Mouse (Mus musculus): Measurements from ENCODE around the gene Stoml1. TPM values are rescaled to one million over a fixed set of nuclear protein-coding genes. Genes with fewer than 3 reads are reported as not detected.

The Stoml1 gene
- polyA plus RNA-seq, 1 experiment from 2014 or later, result 71.6 TPM

DNA sequence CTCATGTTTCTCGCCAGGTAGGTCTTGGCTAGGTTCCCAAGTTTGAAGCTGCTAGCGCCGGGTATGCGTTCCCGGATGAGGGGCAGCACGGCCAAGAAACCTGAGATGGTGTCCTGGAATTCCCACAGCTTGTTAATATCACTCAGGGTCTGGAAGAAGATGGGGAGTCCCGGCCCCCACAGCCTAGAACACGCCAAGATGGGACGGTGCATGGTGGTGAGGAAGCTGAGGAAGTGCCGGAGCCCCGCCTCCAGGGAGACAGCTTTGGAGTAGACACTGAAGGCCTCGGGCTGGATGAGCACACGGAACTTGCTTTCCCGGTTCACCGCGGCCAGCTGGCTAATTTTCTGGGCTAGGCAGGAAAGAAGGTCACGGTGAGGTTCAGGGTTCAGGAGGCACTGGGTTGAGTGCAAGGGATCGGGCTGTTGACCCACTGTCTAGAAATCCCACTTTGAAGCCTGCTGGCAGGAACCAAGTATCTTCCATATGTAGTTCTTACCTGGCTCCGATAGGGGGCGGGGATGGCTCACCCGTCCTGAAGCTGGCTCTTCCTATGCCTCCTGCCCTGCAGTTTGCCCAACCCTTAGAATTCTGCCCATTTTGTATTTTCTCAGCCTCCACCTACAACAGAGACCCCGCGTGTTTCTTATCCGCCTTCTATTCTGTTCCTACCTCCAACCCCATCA, 32.6 kb upstream of the Stoml1 start:
- H3K9me3 ChIP-seq (replicated peaks), result no peaks in the 10 kb centered on the region
- H3K9ac ChIP-seq, result no peak overlapping the region
- peaks cover 10% of the 10 kb centered on the region for H3K36me3 ChIP-seq (ENCODE audit: poor library complexity, severe bottlenecking)
- no peak overlapping the region for H3K4me3 ChIP-seq
- H3K27ac ChIP-seq, result no peak overlapping the region
- 70% methylated on average over 24 of the region's 24 CpGs for WGBS
- no peak overlapping the region for H3K4me2 ChIP-seq
- no peak for ATAC-seq
- peaks cover 9% of the 10 kb centered on the region for H3K4me1 ChIP-seq
- H3K27me3 ChIP-seq, result no peaks in the 10 kb centered on the region

GRCm38 (mm10) chr9:58224356-58224755, 28.6 kb upstream of the Stoml1 start:
- no peaks in the 10 kb centered on the region for H3K9me3 ChIP-seq (replicated peaks)
- H3K9ac ChIP-seq, result no peak overlapping the region
- WGBS, result 93% methylated on average over 2 of the region's 2 CpGs
- H3K4me2 ChIP-seq, result no peak overlapping the region
- ATAC-seq, result no peak
- H3K27me3 ChIP-seq, result no peaks in the 10 kb centered on the region
- no peak overlapping the region for H3K27ac ChIP-seq
- H3K4me3 ChIP-seq, result no peak overlapping the region
- H3K36me3 ChIP-seq (ENCODE audit: poor library complexity, severe bottlenecking), result peaks cover 31% of the 10 kb centered on the region
- no peaks in the 10 kb centered on the region for H3K4me1 ChIP-seq

DNA sequence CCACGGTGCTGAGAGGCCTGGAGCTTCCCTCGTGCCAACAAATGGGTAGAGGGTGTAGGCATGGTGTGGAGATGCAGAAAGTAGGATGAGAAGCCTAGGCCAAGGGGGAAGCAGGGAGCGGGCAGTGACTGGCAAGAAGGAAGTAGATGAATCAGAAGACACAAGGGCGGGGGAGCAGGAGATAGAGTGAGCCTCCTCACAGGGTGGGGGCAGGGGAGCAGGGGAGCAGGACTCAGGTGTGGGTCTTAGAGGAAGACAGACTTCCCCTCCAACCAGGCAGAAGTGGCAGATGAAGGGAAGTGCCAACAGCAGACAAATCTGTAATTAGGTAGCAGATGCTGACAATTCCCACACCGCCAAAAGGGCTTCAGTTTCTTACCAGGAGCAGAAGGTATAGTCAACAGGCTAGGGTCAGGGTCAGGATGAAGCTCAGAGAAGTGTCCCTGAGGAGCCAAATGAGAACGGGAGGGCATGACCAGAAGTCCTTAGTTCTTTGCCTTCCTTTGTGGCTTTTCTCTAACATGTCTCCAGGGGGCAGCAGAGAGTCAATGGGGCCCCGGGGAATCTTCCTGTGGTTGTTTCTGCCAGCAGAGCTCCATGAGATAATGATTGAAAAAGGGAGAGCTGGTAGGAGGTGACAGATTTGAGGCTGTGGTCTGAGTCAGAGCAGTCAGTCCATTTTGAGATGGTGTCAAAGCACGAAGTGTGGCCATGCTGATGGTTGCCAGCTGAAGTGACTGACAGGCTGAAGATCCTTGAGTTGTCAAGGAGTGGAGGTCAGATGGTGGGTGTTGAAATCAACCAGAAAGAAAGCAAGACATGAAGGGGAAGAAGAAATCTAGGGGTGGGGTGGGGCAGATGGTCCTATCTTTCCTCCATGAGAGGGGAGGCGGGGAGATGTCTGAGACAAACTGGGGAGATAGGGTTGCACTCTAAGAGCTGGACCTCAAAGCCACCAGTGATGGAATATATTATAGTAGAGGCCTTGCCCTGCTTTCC, 26.8 kb upstream of the Stoml1 start:
- WGBS, result 69% methylated on average over 9 of the region's 9 CpGs
- Histone ChIP-seq H3K4me1 (no peaks in the 10 kb centered on the region), H3K4me3 (no peak overlapping the region), H3K9me3 (replicated peaks) (no peaks in the 10 kb centered on the region), H3K27ac (no peak overlapping the region), H3K4me2 (no peak overlapping the region), H3K9ac (no peak overlapping the region), H3K27me3 (no peaks in the 10 kb centered on the region), H3K36me3 (ENCODE audit: poor library complexity, severe bottlenecking) (peaks cover 39% of the 10 kb centered on the region)
- ATAC-seq, result no peak

GRCm38 (mm10) chr9:58228777-58229466, 24.0 kb upstream of the Stoml1 start:
- H3K27me3 ChIP-seq, result no peaks in the 10 kb centered on the region
- no peak overlapping the region for H3K27ac ChIP-seq
- no peak overlapping the region for H3K4me3 ChIP-seq
- no peaks in the 10 kb centered on the region for H3K9me3 ChIP-seq (replicated peaks)
- H3K4me2 ChIP-seq, result no peak overlapping the region
- H3K36me3 ChIP-seq (ENCODE audit: poor library complexity, severe bottlenecking), result peaks cover 46% of the 10 kb centered on the region
- no peak for ATAC-seq
- H3K9ac ChIP-seq, result no peak overlapping the region
- WGBS, result 95% methylated on average over 9 of the region's 9 CpGs
- H3K4me1 ChIP-seq, result no peaks in the 10 kb centered on the region

- no peak overlapping the region for H3K27ac ChIP-seq
These were observed 21.2 kb upstream of the Stoml1 start for GRCm38 (mm10) chr9:58231746-58232145.

DNA sequence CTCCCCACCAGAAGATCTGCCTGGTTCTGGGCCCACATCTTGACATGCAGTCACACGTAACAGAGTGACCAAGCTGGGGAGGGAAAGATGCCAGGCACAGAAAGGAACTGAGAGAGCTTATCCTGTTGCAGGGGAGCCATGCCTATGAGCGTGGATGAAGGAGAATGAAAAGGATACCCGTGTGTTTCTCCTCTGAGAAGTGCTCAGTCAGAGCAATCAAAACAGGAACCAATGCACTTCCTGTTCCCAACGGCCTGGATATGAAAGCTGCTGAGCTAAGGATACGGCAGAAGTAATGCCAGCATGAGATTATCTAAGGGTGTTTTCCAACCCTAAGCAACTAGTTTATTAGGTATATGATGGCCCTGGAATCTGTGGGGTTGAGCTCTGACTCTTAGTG, 20.6 kb upstream of the Stoml1 start:
- H3K27me3 ChIP-seq, result no peaks in the 10 kb centered on the region
- H3K9me3 ChIP-seq (replicated peaks), result no peaks in the 10 kb centered on the region
- H3K36me3 ChIP-seq (ENCODE audit: poor library complexity, severe bottlenecking), result peaks cover 53% of the 10 kb centered on the region
- H3K4me2 ChIP-seq, result no peak overlapping the region
- ATAC-seq, result no peak
- WGBS, result 82% methylated on average over 5 of the region's 5 CpGs
- H3K9ac ChIP-seq, result no peak overlapping the region
- H3K27ac ChIP-seq, result no peak overlapping the region
- H3K4me3 ChIP-seq, result no peak overlapping the region
- H3K4me1 ChIP-seq, result no peaks in the 10 kb centered on the region

More at GRCm38 (mm10) chr9:58231746-58232145, 21.2 kb upstream of the Stoml1 start:
- H3K4me2 ChIP-seq, result no peak overlapping the region
- no peak overlapping the region for H3K4me3 ChIP-seq
- H3K9me3 ChIP-seq (replicated peaks), result no peaks in the 10 kb centered on the region
- no peak for ATAC-seq
- no peaks in the 10 kb centered on the region for H3K27me3 ChIP-seq
- 86% methylated on average over 6 of the region's 6 CpGs for WGBS
- H3K9ac ChIP-seq, result no peak overlapping the region
- H3K36me3 ChIP-seq (ENCODE audit: poor library complexity, severe bottlenecking), result peaks cover 54% of the 10 kb centered on the region
- H3K4me1 ChIP-seq, result no peaks in the 10 kb centered on the region

- H3K4me1 ChIP-seq, result no peaks in the 10 kb centered on the region
- peaks cover 31% of the 10 kb centered on the region for H3K36me3 ChIP-seq (ENCODE audit: poor library complexity, severe bottlenecking)
- no peaks in the 10 kb centered on the region for H3K27me3 ChIP-seq
- whole genome bisulfite sequencing, result 98% methylated on average over 28 of the region's 28 CpGs
- no peak overlapping the region for H3K27ac ChIP-seq
- no peak for ATAC-seq
- H3K4me3 ChIP-seq, result no peak overlapping the region
- H3K9ac ChIP-seq, result no peak overlapping the region
- H3K9me3 ChIP-seq (replicated peaks), result no peaks in the 10 kb centered on the region
- no peak overlapping the region for H3K4me2 ChIP-seq
These were observed 18.4 kb upstream of the Stoml1 start for GRCm38 (mm10) chr9:58234502-58235015.

DNA sequence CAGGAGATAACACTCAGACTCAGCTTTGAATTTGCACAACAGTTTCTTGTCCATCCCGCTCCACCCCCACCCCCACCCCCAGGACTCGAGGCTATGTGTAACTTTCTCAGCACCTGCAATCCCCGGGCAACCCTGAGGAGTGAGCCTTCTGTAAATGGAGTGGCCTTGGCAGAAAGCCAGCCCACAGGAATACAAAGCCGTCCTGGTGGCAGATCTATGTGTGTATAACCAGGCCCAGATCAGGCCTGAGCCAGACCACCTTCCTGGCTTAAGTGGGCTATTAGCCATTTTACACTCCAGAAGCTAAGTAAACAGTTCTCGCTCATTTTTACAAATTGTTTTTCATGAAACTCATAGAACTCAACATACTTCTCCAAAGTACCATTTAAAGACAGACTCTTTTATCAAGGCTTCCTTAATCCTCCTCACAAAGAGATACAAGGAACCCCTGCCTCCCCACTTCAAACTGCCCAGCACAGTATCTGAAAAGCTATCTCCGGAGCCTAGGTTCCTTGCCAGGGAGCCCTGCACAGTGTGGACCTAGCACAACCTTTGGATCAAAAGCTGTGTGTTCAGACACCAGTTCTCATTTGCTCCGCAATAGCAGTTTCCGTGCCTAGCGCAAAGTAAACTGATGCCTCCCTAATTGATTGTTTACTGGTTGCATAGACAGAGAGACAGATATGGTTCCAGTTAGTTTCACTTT, 11.0 kb upstream of the Stoml1 start:
- Histone ChIP-seq H3K4me1 (peaks cover 23% of the 10 kb centered on the region), H3K27me3 (no peaks in the 10 kb centered on the region), H3K4me2 (no peak overlapping the region), H3K27ac (peak overlapping the region; percentile 68), H3K9ac (0 out of 2 replicates have a peak overlapping the region, but pooled peaks have one; percentile 21), H3K36me3 (ENCODE audit: poor library complexity, severe bottlenecking) (no peaks in the 10 kb centered on the region), H3K4me3 (no peak overlapping the region), H3K9me3 (replicated peaks) (no peaks in the 10 kb centered on the region)
- WGBS, result 34% methylated on average over 9 of the region's 9 CpGs
- ATAC-seq, result peak; percentile 62; the same call in 1 of the 2 replicates

DNA sequence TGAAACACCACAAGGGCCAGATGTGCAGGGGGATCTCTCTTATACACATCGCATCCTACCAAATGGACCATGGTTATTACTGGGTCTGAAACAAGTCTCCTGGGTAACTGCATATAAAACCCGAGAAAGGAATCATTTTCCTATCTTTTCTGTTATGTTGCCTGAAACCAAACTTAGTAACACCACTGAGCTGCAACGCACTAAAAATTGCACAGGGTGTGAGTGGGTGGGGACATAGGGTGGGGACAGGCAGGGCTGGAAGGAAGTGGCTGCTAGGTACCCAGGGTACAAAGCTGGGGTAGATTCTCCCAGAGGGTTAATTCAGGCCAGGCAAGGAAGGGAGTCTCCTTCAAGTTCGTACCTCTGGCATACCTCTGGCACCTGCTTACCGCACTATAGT, 10.3 kb upstream of the Stoml1 start:
- no peak overlapping the region for H3K4me3 ChIP-seq
- no peak overlapping the region for H3K27ac ChIP-seq
- 93% methylated on average over 5 of the region's 5 CpGs for WGBS
- no peaks in the 10 kb centered on the region for H3K9me3 ChIP-seq (replicated peaks)
- peaks cover 30% of the 10 kb centered on the region for H3K4me1 ChIP-seq
- no peak for ATAC-seq
- no peaks in the 10 kb centered on the region for H3K36me3 ChIP-seq (ENCODE audit: poor library complexity, severe bottlenecking)
- no peak overlapping the region for H3K9ac ChIP-seq
- no peaks in the 10 kb centered on the region for H3K27me3 ChIP-seq
- no peak overlapping the region for H3K4me2 ChIP-seq

DNA sequence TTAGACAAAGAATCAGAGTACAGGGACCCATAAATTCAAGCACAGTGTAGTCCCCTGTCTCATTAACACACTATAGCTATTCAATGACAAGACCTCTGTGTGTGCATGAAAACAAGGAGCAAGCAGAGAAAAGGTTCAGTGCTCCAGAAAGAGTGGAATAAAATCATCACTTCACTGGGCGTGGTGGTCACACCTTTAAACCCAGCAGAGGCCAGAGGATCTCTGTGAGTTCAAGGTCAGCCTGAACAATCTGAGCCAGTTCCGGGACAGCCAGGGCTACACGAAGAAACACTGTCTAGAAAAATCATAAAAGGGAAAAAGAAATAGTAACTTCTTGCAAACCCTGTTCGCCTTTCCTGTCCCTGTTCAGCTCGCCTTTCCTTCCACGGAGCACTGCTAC, 9.3 kb upstream of the Stoml1 start:
- H3K36me3 ChIP-seq (ENCODE audit: poor library complexity, severe bottlenecking), result no peaks in the 10 kb centered on the region
- H3K4me2 ChIP-seq, result no peak overlapping the region
- H3K4me1 ChIP-seq, result peaks cover 36% of the 10 kb centered on the region
- H3K27ac ChIP-seq, result no peak overlapping the region
- H3K9me3 ChIP-seq (replicated peaks), result no peaks in the 10 kb centered on the region
- no peaks in the 10 kb centered on the region for H3K27me3 ChIP-seq
- H3K4me3 ChIP-seq, result no peak overlapping the region
- 95% methylated on average over 6 of the region's 6 CpGs for WGBS
- no peak overlapping the region for H3K9ac ChIP-seq
- no peak for ATAC-seq

GRCm38 (mm10) chr9:58246083-58246591, 6.8 kb upstream of the Stoml1 start:
- ATAC-seq, result no peak

More at GRCm38 (mm10) chr9:58246083-58246591, 6.8 kb upstream of the Stoml1 start:
- H3K4me2 ChIP-seq, result no peak overlapping the region
- H3K27ac ChIP-seq, result no peak overlapping the region
- no peak overlapping the region for H3K9ac ChIP-seq
- H3K4me1 ChIP-seq, result peaks cover 51% of the 10 kb centered on the region
- no peaks in the 10 kb centered on the region for H3K27me3 ChIP-seq
- H3K36me3 ChIP-seq (ENCODE audit: poor library complexity, severe bottlenecking), result no peaks in the 10 kb centered on the region
- H3K9me3 ChIP-seq (replicated peaks), result no peaks in the 10 kb centered on the region
- H3K4me3 ChIP-seq, result no peak overlapping the region
- WGBS, result 73% methylated on average over 4 of the region's 4 CpGs
